Mouse (Mus musculus): ENCODE results near the gene Dhfr. TPM values are rescaled to one million over a fixed set of nuclear protein-coding genes. Genes with fewer than 3 reads are reported as not detected.

Gene Dhfr
- 1 to 10 TPM; 4.1 to 4.4 TPM for total RNA-seq (2023)

GRCm38 (mm10) chr13:92354456-92355271 is at the start of gene Dhfr, which contains the start of gene Msh3:
Gene Dhfr (plus strand): TSS chr13:92354726.
Gene Msh3 (minus strand): TSS chr13:92355003.

GRCm38 (mm10) chr13:92305680-92306079 is 48.8 kb upstream of the Dhfr start, which contains the start of gene Gm20379:
Gene Gm20379 (plus strand): TSS chr13:92305980.

GRCm38 (mm10) chr13:92425758-92426264 is 71.3 kb downstream of the Dhfr start, which contains the start of gene Ankrd34b:
Gene Ankrd34b (plus strand): TSS chr13:92425896.

Other genes with a start within 250 kb of the Dhfr start
- gene Rasgrf2, start 223.1 kb upstream of the Dhfr start, total RNA-seq (2023): 1 to 10 TPM; 1.3 to 3.6 TPM
- not detected for gene Gm20379, start 48.7 kb upstream of the Dhfr start, total RNA-seq (2023)
- gene Msh3, start 277 bp downstream of the Dhfr start, total RNA-seq (2023): 10 to 100 TPM; 15.5 to 20.6 TPM
- not detected for gene Ankrd34b, start 71.2 kb downstream of the Dhfr start, total RNA-seq (2023)
- 1 to 10 TPM; 4.5 to 5.1 TPM for gene Fam151b, start 129.3 kb downstream of the Dhfr start, total RNA-seq (2023)
- gene Zfyve16, start 176.1 kb downstream of the Dhfr start, total RNA-seq (2023): 10 to 100 TPM; 12.4 to 14.2 TPM
- gene Spz1, start 221.4 kb downstream of the Dhfr start, total RNA-seq (2023): not detected

Data from neutrophil, adult 59 days (primary cell).